Mouse (Mus musculus) intestine, postnatal 0 days (tissue): ENCODE results near the gene Zrsr1. TPM values are rescaled to one million over a fixed set of nuclear protein-coding genes. Genes with fewer than 3 reads are reported as not detected.

Source experiments
- ATAC-seq: fragments of 200-750 bp; cut with Nextera tagmentation; 2 replicates; pipeline ENCODE4 v1.8.0; 2017; ENCODE audit warnings: mild to moderate bottlenecking, moderate TSS enrichment, moderate library complexity
- H3K27ac ChIP-seq: fragments of 300-500 bp; sonication (generic); 2 replicates; pipeline ENCODE4 v1.5.1; 2014; ENCODE audit warnings: mild to moderate bottlenecking, low read depth, low read length, moderate library complexity
- H3K27me3 ChIP-seq: fragments of 300-500 bp; sonication (generic); replicated peaks from 2 replicates; pipeline ENCODE4 v1.6.1; 2014; ENCODE audit warnings: low read length, mixed read lengths; ENCODE audit not compliant: control insufficient read depth, insufficient read depth
- H3K36me3 ChIP-seq: fragments of 300-500 bp; sonication (generic); 2 replicates; pipeline ENCODE4 v1.6.1; 2014; ENCODE audit warnings: mild to moderate bottlenecking, moderate library complexity; ENCODE audit not compliant: control insufficient read depth, insufficient read depth
- H3K4me1 ChIP-seq: fragments of 300-500 bp; sonication (generic); replicated peaks from 2 replicates; pipeline ENCODE4 v1.6.1; 2014; ENCODE audit warnings: antibody characterized with exemption, low read length, mixed read lengths; ENCODE audit not compliant: control insufficient read depth, insufficient read depth
- H3K4me2 ChIP-seq: fragments of 300-500 bp; sonication (generic); replicated peaks from 2 replicates; pipeline ENCODE4 v1.6.1; 2014; ENCODE audit warnings: low read depth, mild to moderate bottlenecking, moderate library complexity
- H3K4me3 ChIP-seq: fragments of 300-500 bp; sonication (generic); 2 replicates; pipeline ENCODE4 v1.5.1; 2014; ENCODE audit warnings: low read depth, low read length
- H3K9ac ChIP-seq: fragments of 300-500 bp; sonication (generic); 2 replicates; pipeline ENCODE4 v1.6.1; 2014; ENCODE audit warnings: mild to moderate bottlenecking, low read depth, low read length
- H3K9me3 ChIP-seq: fragments of 300-500 bp; sonication (generic); 2 replicates; pipeline ENCODE4 v1.6.1; 2016; ENCODE audit warnings: mixed run types; ENCODE audit not compliant: control insufficient read depth
- CTCF ChIP-seq: sonication (generic); IDR thresholded peaks from 2 replicates; pipeline ENCODE4 v1.5.1; 2016; ENCODE audit warnings: low read depth, mild to moderate bottlenecking, control low read depth, antibody characterized with exemption, moderate library complexity
- WGBS: fragments of 180-500 bp; shearing (Covaris S2); extraction: QIAGEN DNeasy Blood & Tissue Kit; methylation state at CpG from one replicate; pipeline ENCODE4 v1.1.7; 2014; 5-methylcytosine and 5-hydroxymethylcytosine counted together
- polyA plus RNA-seq: library from polyadenylated mRNA; unstranded; fragments of >200 nt; fragmentation: Nextera tagmentation; extraction: Ambion mirVana; gene quantifications from 2 replicates; pipeline ENCODE4 v1.2.1, GENCODE M21; 2015

Zrsr1 gene
- polyA plus RNA-seq, 1 experiment from 2014 or later, result 2.3 TPM

GRCm38 (mm10) chr11:22979221-22979620 is 7.4 kb downstream of the Zrsr1 start:
- no peak for ATAC-seq
- H3K9ac ChIP-seq, result no peak overlapping the region
- peaks cover 5% of the 10 kb centered on the region; the same call in 1 of the 2 replicates for H3K4me1 ChIP-seq
- no peak overlapping the region for H3K27ac ChIP-seq
- H3K9me3 ChIP-seq, result no peaks in the 10 kb centered on the region
- H3K27me3 ChIP-seq, result no peaks in the 10 kb centered on the region
- no peak for TF ChIP-seq CTCF
- H3K4me2 ChIP-seq, result no peak overlapping the region
- H3K4me3 ChIP-seq, result no peak overlapping the region
- 68% methylated on average over 1 of the region's 1 CpGs for WGBS
- peaks cover 18% of the 10 kb centered on the region; the same call in 1 of the 2 replicates for H3K36me3 ChIP-seq

- Histone ChIP-seq H3K36me3 (peaks cover 18% of the 10 kb centered on the region; the same call in 1 of the 2 replicates), H3K27ac (peak overlapping the region; percentile 89), H3K27me3 (no peaks in the 10 kb centered on the region), H3K9ac (peak overlapping the region; percentile 70), H3K4me2 (peak overlapping the region; percentile 65), H3K4me3 (peak overlapping the region; percentile 56), H3K9me3 (no peaks in the 10 kb centered on the region), H3K4me1 (peaks cover 5% of the 10 kb centered on the region; the same call in 1 of the 2 replicates)
- 32% methylated on average over 4 of the region's 4 CpGs for WGBS
- ATAC-seq, result no peak
- TF ChIP-seq CTCF, result no peak
These were observed 9.2 kb downstream of the Zrsr1 start for GRCm38 (mm10) chr11:22981041-22981440.

GRCm38 (mm10) chr11:22981543-22981950 is 9.7 kb downstream of the Zrsr1 start:
- Histone ChIP-seq H3K4me1 (peaks cover 5% of the 10 kb centered on the region; the same call in 1 of the 2 replicates), H3K27ac (peak overlapping the region; percentile 89), H3K9me3 (no peaks in the 10 kb centered on the region), H3K4me3 (peak overlapping the region; percentile 56), H3K9ac (peak overlapping the region; percentile 70), H3K36me3 (peaks cover 17% of the 10 kb centered on the region; the same call in 1 of the 2 replicates), H3K27me3 (no peaks in the 10 kb centered on the region), H3K4me2 (peak overlapping the region; percentile 65)
- no peak for TF ChIP-seq CTCF
- peak; percentile 59 for ATAC-seq
- under 1% methylated on average over 12 of the region's 12 CpGs for WGBS

- peak; percentile 77 for TF ChIP-seq CTCF
- Histone ChIP-seq H3K9ac (peak within 1 kb of the TSS; percentile 70), H3K36me3 (peaks cover 13% of the 10 kb centered on the region; the same call in 1 of the 2 replicates), H3K4me2 (peak within 1 kb of the TSS; percentile 65), H3K4me1 (peaks cover 5% of the 10 kb centered on the region; the same call in 1 of the 2 replicates), H3K4me3 (peak within 1 kb of the TSS; percentile 56), H3K9me3 (no peaks in the 10 kb centered on the region), H3K27ac (peak within 1 kb of the TSS; percentile 89), H3K27me3 (no peaks in the 10 kb centered on the region)
- 2% methylated on average over 40 of the region's 42 CpGs for WGBS
- peak; percentile 90 for ATAC-seq
These were observed 10.4 kb downstream of the Zrsr1 start, which contains the start of the genes Gm28048 and Commd1 for GRCm38 (mm10) chr11:22981984-22982757. TSS of gene Gm28048 (minus strand) at chr11:22982090. TSS of gene Commd1 (minus strand) at chr11:22982382.

GRCm38 (mm10) chr11:22982846-22983245 is 11.0 kb downstream of the Zrsr1 start:
- peak overlapping the region; percentile 65; the same call in 1 of the 2 replicates for H3K4me2 ChIP-seq
- peaks cover 5% of the 10 kb centered on the region; the same call in 1 of the 2 replicates for H3K4me1 ChIP-seq
- H3K9ac ChIP-seq, result no peak overlapping the region
- no peak for TF ChIP-seq CTCF
- H3K9me3 ChIP-seq, result no peaks in the 10 kb centered on the region
- WGBS, result 68% methylated on average over 6 of the region's 6 CpGs
- peak overlapping the region; percentile 42; the same call in 1 of the 2 replicates for H3K27ac ChIP-seq
- H3K4me3 ChIP-seq, result no peak overlapping the region
- ATAC-seq, result no peak
- no peaks in the 10 kb centered on the region for H3K27me3 ChIP-seq
- peaks cover 6% of the 10 kb centered on the region; the same call in 1 of the 2 replicates for H3K36me3 ChIP-seq

- WGBS, result 65% methylated on average over 3 of the region's 3 CpGs
- TF ChIP-seq CTCF, result no peak
- H3K4me1 ChIP-seq, result peaks cover 5% of the 10 kb centered on the region; the same call in 1 of the 2 replicates
- no peak overlapping the region for H3K9ac ChIP-seq
- H3K4me2 ChIP-seq, result no peak overlapping the region
- no peaks in the 10 kb centered on the region for H3K9me3 ChIP-seq
- no peaks in the 10 kb centered on the region for H3K27me3 ChIP-seq
- peak; percentile 22; the same call in 1 of the 2 replicates for ATAC-seq
- peak overlapping the region; percentile 70 for H3K27ac ChIP-seq
- no peaks in the 10 kb centered on the region for H3K36me3 ChIP-seq
- no peak overlapping the region for H3K4me3 ChIP-seq
These were observed 13.7 kb downstream of the Zrsr1 start for GRCm38 (mm10) chr11:22985510-22985909.
